Mouse (Mus musculus): ENCODE results near the gene Cldn12.

Cldn12 gene

GRCm38 (mm10) chr5:5514196-5515076 is at the start of gene Cldn12:
TSS of gene Cldn12 (minus strand) at chr5:5514958.
- DNase-seq (ENCODE audit: low spot score): peak; percentile 88

GRCm38 (mm10) chr5:5562435-5562834 is 47.7 kb upstream of the Cldn12 start:
- no peak for DNase-seq (ENCODE audit: low spot score)

GRCm38 (mm10) chr5:5561041-5561706 is 46.4 kb upstream of the Cldn12 start:
- no peak for DNase-seq (ENCODE audit: low spot score)

- DNase-seq (ENCODE audit: low spot score): no peak
Observed at GRCm38 (mm10) chr5:5559798-5560197, 45.0 kb upstream of the Cldn12 start.

- DNase-seq (ENCODE audit: low spot score): peak; percentile 60
Observed at GRCm38 (mm10) chr5:5559079-5559740, 44.5 kb upstream of the Cldn12 start, which contains the start of gene Gtpbp10. TSS of gene Gtpbp10 (minus strand) at chr5:5559538.

- DNase-seq (ENCODE audit: low spot score): no peak
Observed at GRCm38 (mm10) chr5:5551110-5551509, 36.4 kb upstream of the Cldn12 start.

GRCm38 (mm10) chr5:5540385-5540784 is 25.6 kb upstream of the Cldn12 start:
- DNase-seq (ENCODE audit: low spot score): no peak

GRCm38 (mm10) chr5:5539771-5540170 is 25.0 kb upstream of the Cldn12 start:
- no peak for DNase-seq (ENCODE audit: low spot score)

- DNase-seq (ENCODE audit: low spot score): no peak
Observed at GRCm38 (mm10) chr5:5536131-5536530, 21.4 kb upstream of the Cldn12 start.

- DNase-seq (ENCODE audit: low spot score): no peak
Observed at GRCm38 (mm10) chr5:5533656-5534420, 19.1 kb upstream of the Cldn12 start.

GRCm38 (mm10) chr5:5515411-5515810 is 653 bp upstream of the Cldn12 start:
- DNase-seq (ENCODE audit: low spot score): no peak

- no peak for DNase-seq (ENCODE audit: low spot score)
Observed at GRCm38 (mm10) chr5:5511401-5511800, 3.4 kb downstream of the Cldn12 start.

- no peak for DNase-seq (ENCODE audit: low spot score)
Observed at GRCm38 (mm10) chr5:5510989-5511388, 3.8 kb downstream of the Cldn12 start.

- DNase-seq (ENCODE audit: low spot score): no peak
Observed at GRCm38 (mm10) chr5:5510304-5510887, 4.4 kb downstream of the Cldn12 start.

GRCm38 (mm10) chr5:5508231-5508630 is 6.5 kb downstream of the Cldn12 start:
- no peak for DNase-seq (ENCODE audit: low spot score)

- peak; percentile 60 for DNase-seq (ENCODE audit: low spot score)
Observed at GRCm38 (mm10) chr5:5507701-5508225, 7.0 kb downstream of the Cldn12 start.

- DNase-seq (ENCODE audit: low spot score): no peak
Observed at GRCm38 (mm10) chr5:5504456-5504855, 10.3 kb downstream of the Cldn12 start.

GRCm38 (mm10) chr5:5503381-5503780 is 11.4 kb downstream of the Cldn12 start:
- DNase-seq (ENCODE audit: low spot score): no peak

- no peak for DNase-seq (ENCODE audit: low spot score)
Observed at GRCm38 (mm10) chr5:5501583-5501982, 13.2 kb downstream of the Cldn12 start.

- DNase-seq (ENCODE audit: low spot score): no peak
Observed at GRCm38 (mm10) chr5:5496393-5496792, 18.4 kb downstream of the Cldn12 start.

- DNase-seq (ENCODE audit: low spot score): no peak
Observed at GRCm38 (mm10) chr5:5495042-5495441, 19.7 kb downstream of the Cldn12 start.

Measured in layer of hippocampus, adult 9-10 months (tissue).